Mouse (Mus musculus): ENCODE measurements around the gene C1ql1.

The C1ql1 gene

GRCm38 (mm10) chr11:102898408-102898807 is 48.1 kb downstream of the C1ql1 start:
- no peak for DNase-seq

DNA sequence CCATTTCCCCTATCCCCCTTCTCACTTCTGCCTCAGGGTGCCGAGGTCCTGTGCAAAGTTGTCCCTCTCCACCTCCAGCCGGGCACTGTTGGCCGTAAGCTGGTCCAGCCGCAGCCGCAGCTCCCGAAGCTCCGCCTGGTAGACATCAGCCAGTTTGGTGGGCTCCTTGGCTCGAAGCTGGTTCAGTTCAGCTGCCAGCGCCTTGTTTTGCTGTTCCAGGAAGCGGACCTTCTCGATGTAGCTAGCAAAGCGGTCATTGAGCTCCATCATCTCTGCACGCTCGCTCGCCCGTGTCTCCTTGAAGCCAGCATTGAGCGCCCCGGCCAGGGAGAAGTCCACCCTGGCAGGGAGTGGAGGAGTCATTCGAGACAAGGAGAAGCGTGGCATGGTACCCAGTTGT is 49.8 kb downstream of the C1ql1 start:
- no peak for DNase-seq

DNA sequence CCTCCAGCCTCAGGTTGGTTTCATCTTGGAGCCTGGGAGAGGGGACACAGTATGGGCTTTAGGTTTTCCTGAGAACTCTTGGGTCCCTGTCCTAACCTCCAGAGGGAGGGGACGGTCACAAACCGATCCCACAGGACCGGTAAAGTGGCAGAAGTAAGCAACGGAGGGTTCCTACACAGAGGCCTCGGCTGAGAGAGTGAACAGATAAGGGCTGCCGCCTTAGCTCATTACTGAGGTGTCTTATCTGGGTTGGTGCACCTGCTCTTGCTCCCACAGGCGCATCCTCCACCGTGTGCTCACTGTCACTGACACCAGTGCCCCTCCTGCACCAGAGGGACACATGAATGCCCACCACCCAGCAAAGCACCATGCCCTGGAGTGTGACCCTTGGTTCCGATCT is 50.7 kb downstream of the C1ql1 start:
- DNase-seq = no peak

GRCm38 (mm10) chr11:102894716-102895115 is 51.8 kb downstream of the C1ql1 start:
- DNase-seq = no peak

DNA sequence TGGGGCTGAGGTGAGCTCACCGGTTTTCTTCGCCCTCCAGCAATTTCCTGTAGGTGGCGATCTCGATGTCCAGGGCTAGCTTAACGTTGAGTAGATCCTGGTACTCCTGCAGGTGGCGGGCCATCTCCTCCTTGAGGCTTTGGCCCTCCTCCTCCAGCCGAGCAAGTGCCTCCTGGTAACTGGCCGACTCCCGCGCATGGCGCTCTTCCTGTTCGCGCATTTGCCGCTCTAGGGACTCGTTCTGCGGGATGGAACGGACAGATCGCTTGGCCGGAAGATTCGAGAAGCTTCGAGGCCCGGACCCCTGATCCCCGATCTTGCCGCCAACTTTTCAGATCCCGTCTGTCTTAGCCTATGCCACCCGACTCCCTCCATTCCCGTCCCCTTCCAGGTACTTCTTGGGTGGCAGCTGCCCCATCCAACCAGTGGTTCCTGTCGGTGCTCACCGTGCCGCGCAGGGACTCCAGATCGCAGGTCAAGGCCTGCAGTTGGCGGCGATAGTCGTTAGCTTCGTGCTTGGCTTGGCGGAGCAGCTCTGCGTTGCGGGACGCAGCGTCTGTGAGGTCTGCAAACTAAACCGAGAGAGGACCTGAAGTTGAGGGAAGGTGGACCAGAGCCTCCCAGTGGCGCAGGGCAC is 53.4 kb downstream of the C1ql1 start:
- DNase-seq = peak; percentile 69 to 79

- DNase-seq = no peak
These were observed 56.4 kb downstream of the C1ql1 start for GRCm38 (mm10) chr11:102890096-102890495.
